Mouse (Mus musculus): ENCODE data around the gene Slit3. TPM values are rescaled to one million over a fixed set of nuclear protein-coding genes. Genes with fewer than 3 reads are reported as not detected.

The Slit3 gene
- polyA plus RNA-seq, 1 experiment from 2014 or later = 5.8 TPM

- Histone ChIP-seq H3K4me2 (ENCODE audit: low read length) (no peak overlapping the region), H3K27ac (ENCODE audit: low read length) (no peak overlapping the region), H3K9ac (replicated peaks; ENCODE audit: low read depth, low read length) (no peak overlapping the region), H3K4me3 (replicated peaks; ENCODE audit: low read length) (no peak overlapping the region), H3K9me3 (ENCODE audit: control insufficient read depth, low read length) (no peaks in the 10 kb centered on the region), H3K4me1 (replicated peaks; ENCODE audit: control insufficient read depth, insufficient read depth, low read length) (0 out of 2 replicates have a peak, but pooled peaks cover 3% of the 10 kb centered on the region), H3K27me3 (replicated peaks; ENCODE audit: control insufficient read depth, insufficient read depth, low read length) (peaks cover 56% of the 10 kb centered on the region), H3K36me3 (ENCODE audit: control insufficient read depth, insufficient read depth) (no peaks in the 10 kb centered on the region)
- 67% methylated on average over 6 of the region's 6 CpGs for WGBS
- no peak for ATAC-seq
Measured at GRCm38 (mm10) chr11:35569126-35569916, 448.3 kb downstream of the Slit3 start.

- no peak for ATAC-seq
- H3K4me2 ChIP-seq (ENCODE audit: low read length) = no peak overlapping the region
- no peak overlapping the region for H3K9ac ChIP-seq (replicated peaks; ENCODE audit: low read depth, low read length)
- peaks cover 50% of the 10 kb centered on the region for H3K27me3 ChIP-seq (replicated peaks; ENCODE audit: control insufficient read depth, insufficient read depth, low read length)
- no peak overlapping the region for H3K4me3 ChIP-seq (replicated peaks; ENCODE audit: low read length)
- no peaks in the 10 kb centered on the region for H3K36me3 ChIP-seq (ENCODE audit: control insufficient read depth, insufficient read depth)
- 86% methylated on average over 11 of the region's 11 CpGs for WGBS
- H3K4me1 ChIP-seq (replicated peaks; ENCODE audit: control insufficient read depth, insufficient read depth, low read length) = peaks cover 8% of the 10 kb centered on the region
- H3K9me3 ChIP-seq (ENCODE audit: control insufficient read depth, low read length) = no peaks in the 10 kb centered on the region
- no peak overlapping the region for H3K27ac ChIP-seq (ENCODE audit: low read length)
Measured at GRCm38 (mm10) chr11:35569957-35570356, 448.9 kb downstream of the Slit3 start.

GRCm38 (mm10) chr11:35571910-35572309 is 450.9 kb downstream of the Slit3 start:
- peak; percentile 54; the same call in 1 of the 2 replicates for ATAC-seq
- Histone ChIP-seq H3K4me1 (replicated peaks; ENCODE audit: control insufficient read depth, insufficient read depth, low read length) (peaks cover 15% of the 10 kb centered on the region), H3K27ac (ENCODE audit: low read length) (no peak overlapping the region), H3K4me3 (replicated peaks; ENCODE audit: low read length) (no peak overlapping the region), H3K36me3 (ENCODE audit: control insufficient read depth, insufficient read depth) (no peaks in the 10 kb centered on the region), H3K4me2 (ENCODE audit: low read length) (no peak overlapping the region), H3K27me3 (replicated peaks; ENCODE audit: control insufficient read depth, insufficient read depth, low read length) (peaks cover 33% of the 10 kb centered on the region), H3K9ac (replicated peaks; ENCODE audit: low read depth, low read length) (no peak overlapping the region), H3K9me3 (ENCODE audit: control insufficient read depth, low read length) (no peaks in the 10 kb centered on the region)
- WGBS = 67% methylated on average over 3 of the region's 3 CpGs

- ATAC-seq = no peak
- no peaks in the 10 kb centered on the region for H3K36me3 ChIP-seq (ENCODE audit: control insufficient read depth, insufficient read depth)
- no peak overlapping the region for H3K4me2 ChIP-seq (ENCODE audit: low read length)
- H3K4me1 ChIP-seq (replicated peaks; ENCODE audit: control insufficient read depth, insufficient read depth, low read length) = peaks cover 15% of the 10 kb centered on the region
- no peak overlapping the region for H3K4me3 ChIP-seq (replicated peaks; ENCODE audit: low read length)
- H3K27me3 ChIP-seq (replicated peaks; ENCODE audit: control insufficient read depth, insufficient read depth, low read length) = peaks cover 13% of the 10 kb centered on the region; the same call in 1 of the 2 replicates
- no peak overlapping the region for H3K9ac ChIP-seq (replicated peaks; ENCODE audit: low read depth, low read length)
- WGBS = 85% methylated on average over 10 of the region's 10 CpGs
- no peaks in the 10 kb centered on the region for H3K9me3 ChIP-seq (ENCODE audit: control insufficient read depth, low read length)
- H3K27ac ChIP-seq (ENCODE audit: low read length) = no peak overlapping the region
Measured at GRCm38 (mm10) chr11:35578796-35579195, 457.8 kb downstream of the Slit3 start.

GRCm38 (mm10) chr11:35582591-35582990 is 461.6 kb downstream of the Slit3 start:
- no peak for ATAC-seq
- 81% methylated on average over 5 of the region's 5 CpGs for WGBS

GRCm38 (mm10) chr11:35583633-35584032 is 462.6 kb downstream of the Slit3 start:
- ATAC-seq = no peak
- 85% methylated on average over 7 of the region's 7 CpGs for WGBS
- Histone ChIP-seq H3K36me3 (ENCODE audit: control insufficient read depth, insufficient read depth) (no peaks in the 10 kb centered on the region), H3K4me2 (ENCODE audit: low read length) (no peak overlapping the region), H3K4me3 (replicated peaks; ENCODE audit: low read length) (no peak overlapping the region), H3K27me3 (replicated peaks; ENCODE audit: control insufficient read depth, insufficient read depth, low read length) (peaks cover 8% of the 10 kb centered on the region; the same call in 1 of the 2 replicates), H3K9ac (replicated peaks; ENCODE audit: low read depth, low read length) (no peak overlapping the region), H3K9me3 (ENCODE audit: control insufficient read depth, low read length) (no peaks in the 10 kb centered on the region), H3K27ac (ENCODE audit: low read length) (no peak overlapping the region), H3K4me1 (replicated peaks; ENCODE audit: control insufficient read depth, insufficient read depth, low read length) (peaks cover 9% of the 10 kb centered on the region)

More at GRCm38 (mm10) chr11:35582591-35582990, 461.6 kb downstream of the Slit3 start:
- Histone ChIP-seq H3K9me3 (ENCODE audit: control insufficient read depth, low read length) (no peaks in the 10 kb centered on the region), H3K27ac (ENCODE audit: low read length) (no peak overlapping the region), H3K4me2 (ENCODE audit: low read length) (no peak overlapping the region), H3K36me3 (ENCODE audit: control insufficient read depth, insufficient read depth) (no peaks in the 10 kb centered on the region), H3K27me3 (replicated peaks; ENCODE audit: control insufficient read depth, insufficient read depth, low read length) (peaks cover 9% of the 10 kb centered on the region; the same call in 1 of the 2 replicates), H3K9ac (replicated peaks; ENCODE audit: low read depth, low read length) (no peak overlapping the region), H3K4me1 (replicated peaks; ENCODE audit: control insufficient read depth, insufficient read depth, low read length) (peaks cover 9% of the 10 kb centered on the region), H3K4me3 (replicated peaks; ENCODE audit: low read length) (no peak overlapping the region)

GRCm38 (mm10) chr11:35587174-35587959 is 466.3 kb downstream of the Slit3 start:
- peak; percentile 94 for ATAC-seq
- 36% methylated on average over 13 of the region's 13 CpGs for WGBS
- H3K9ac ChIP-seq (replicated peaks; ENCODE audit: low read depth, low read length) = no peak overlapping the region
- peaks cover 9% of the 10 kb centered on the region; the same call in 1 of the 2 replicates for H3K27me3 ChIP-seq (replicated peaks; ENCODE audit: control insufficient read depth, insufficient read depth, low read length)
- H3K36me3 ChIP-seq (ENCODE audit: control insufficient read depth, insufficient read depth) = no peaks in the 10 kb centered on the region
- H3K4me2 ChIP-seq (ENCODE audit: low read length) = no peak overlapping the region
- H3K4me1 ChIP-seq (replicated peaks; ENCODE audit: control insufficient read depth, insufficient read depth, low read length) = peaks cover 9% of the 10 kb centered on the region
- no peak overlapping the region for H3K4me3 ChIP-seq (replicated peaks; ENCODE audit: low read length)
- H3K9me3 ChIP-seq (ENCODE audit: control insufficient read depth, low read length) = no peaks in the 10 kb centered on the region
- H3K27ac ChIP-seq (ENCODE audit: low read length) = no peak overlapping the region

- Histone ChIP-seq H3K9me3 (ENCODE audit: control insufficient read depth, low read length) (no peaks in the 10 kb centered on the region), H3K27ac (ENCODE audit: low read length) (no peak overlapping the region), H3K27me3 (replicated peaks; ENCODE audit: control insufficient read depth, insufficient read depth, low read length) (peaks cover 9% of the 10 kb centered on the region; the same call in 1 of the 2 replicates), H3K4me2 (ENCODE audit: low read length) (no peak overlapping the region), H3K36me3 (ENCODE audit: control insufficient read depth, insufficient read depth) (no peaks in the 10 kb centered on the region), H3K9ac (replicated peaks; ENCODE audit: low read depth, low read length) (no peak overlapping the region), H3K4me3 (replicated peaks; ENCODE audit: low read length) (no peak overlapping the region), H3K4me1 (replicated peaks; ENCODE audit: control insufficient read depth, insufficient read depth, low read length) (peaks cover 9% of the 10 kb centered on the region)
- WGBS = 77% methylated on average over 7 of the region's 7 CpGs
- ATAC-seq = no peak
Measured at GRCm38 (mm10) chr11:35589892-35590291, 468.9 kb downstream of the Slit3 start.
